Mouse (Mus musculus) megakaryocyte, embryonic 14.5 days (primary cell): ENCODE results near the gene Nol3. TPM values are rescaled to one million over a fixed set of nuclear protein-coding genes. Genes with fewer than 3 reads are reported as not detected.
"Not testable (repeated sequence)": the region's sequence is repeated elsewhere in the genome, so short reads cannot be mapped to it uniquely, and the experiment has no call there.

Source experiments
- H3K27me3 ChIP-seq: replicated peaks from 2 replicates; pipeline ENCODE3; 2012; ENCODE audit warnings: inconsistent platforms
- H3K36me3 ChIP-seq: replicated peaks from 2 replicates; pipeline ENCODE3; 2012; ENCODE audit warnings: low read length, inconsistent platforms, mixed read lengths
- H3K4me1 ChIP-seq: 2 replicates; pipeline ENCODE4 v1.6.1; 2012; ENCODE audit warnings: inconsistent platforms
- H3K4me3 ChIP-seq: replicated peaks from 2 replicates; pipeline ENCODE3; 2012; ENCODE audit warnings: moderate library complexity, mild to moderate bottlenecking, inconsistent platforms
- H3K9me3 ChIP-seq: 2 replicates; pipeline ENCODE4 v1.6.1; 2012; ENCODE audit warnings: inconsistent platforms
- FLI1 ChIP-seq: IDR thresholded peaks from 2 replicates; pipeline ENCODE4 v1.6.1; 2012; ENCODE audit warnings: low read length, inconsistent platforms, mixed read lengths
- GATA1 ChIP-seq: IDR thresholded peaks from 3 replicates; pipeline ENCODE4 v1.6.1; 2012; ENCODE audit warnings: mixed read lengths, low read length, inconsistent platforms, borderline replicate concordance
- polyA plus RNA-seq: library from polyadenylated mRNA; stranded (reverse); fragments of >175 nt; gene quantifications from 2 replicates; pipeline ENCODE4 v1.2.3, GENCODE M21; 2012; ENCODE audit warnings: low replicate concordance; ENCODE audit not compliant: insufficient read depth

The Nol3 gene
- polyA plus RNA-seq, 1 experiment: 0.41 TPM

GRCm38 (mm10) chr8:105288958-105289732 is 13.2 kb downstream of the Nol3 start:
- peaks cover 9% of the 10 kb centered on the region for H3K27me3 ChIP-seq
- peaks cover 61% of the 10 kb centered on the region for H3K4me1 ChIP-seq
- H3K4me3 ChIP-seq: peak overlapping the region; percentile 94
- H3K9me3 ChIP-seq: no peaks in the 10 kb centered on the region
- H3K36me3 ChIP-seq: peaks cover 28% of the 10 kb centered on the region
- TF ChIP-seq GATA1 (no peak; the same call in 2 of the 3 replicates), FLI1 (no peak)

DNA sequence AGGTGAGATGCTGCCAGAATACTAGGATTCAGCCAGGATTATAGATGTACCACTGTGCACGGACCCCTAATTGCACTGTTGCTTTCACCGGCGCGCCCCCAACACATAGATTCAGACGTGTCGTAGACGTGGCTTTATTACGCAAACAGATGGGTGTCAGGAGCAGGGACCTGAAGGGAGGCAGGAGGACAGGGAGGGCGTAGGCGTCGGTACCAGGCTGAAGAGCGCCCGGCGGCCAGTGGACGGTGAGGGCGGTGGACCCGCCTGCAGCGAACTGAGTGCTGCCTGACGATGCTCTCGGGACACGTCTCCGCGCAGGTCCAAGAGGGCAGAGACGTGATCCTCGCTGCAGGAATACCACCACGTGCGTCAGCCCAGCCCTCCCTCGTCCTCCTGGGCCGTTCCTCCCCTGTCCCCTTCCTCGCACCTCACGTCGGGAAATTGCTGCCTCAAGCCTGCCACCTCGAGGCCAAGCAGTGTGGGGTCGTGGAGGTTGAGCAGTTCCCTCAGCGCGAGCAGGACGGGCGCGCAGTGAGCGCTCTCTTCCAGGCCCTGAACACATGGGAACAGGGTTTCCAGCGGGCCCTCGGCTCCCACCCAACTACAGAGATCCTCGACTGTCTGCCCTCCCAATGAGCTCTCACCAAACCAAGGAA is 14.0 kb downstream of the Nol3 start, which contains the start of gene 4931428F04Rik:
TSS of gene 4931428F04Rik (minus strand) at position 60 of the 656 bp plus-strand sequence.
- Histone ChIP-seq H3K4me3 (peak within 1 kb of the TSS; percentile 94), H3K4me1 (peaks cover 67% of the 10 kb centered on the region), H3K27me3 (peaks cover 6% of the 10 kb centered on the region), H3K36me3 (peaks cover 32% of the 10 kb centered on the region), H3K9me3 (no peaks in the 10 kb centered on the region)
- TF ChIP-seq FLI1: no peak
- TF ChIP-seq GATA1: no peak

- Histone ChIP-seq H3K9me3 (no peaks in the 10 kb centered on the region), H3K4me3 (peak overlapping the region; percentile 94), H3K36me3 (peaks cover 29% of the 10 kb centered on the region), H3K4me1 (peaks cover 70% of the 10 kb centered on the region), H3K27me3 (peaks cover 2% of the 10 kb centered on the region)
- TF ChIP-seq GATA1: no peak
- no peak for TF ChIP-seq FLI1
Observed at GRCm38 (mm10) chr8:105290554-105291314, 14.8 kb downstream of the Nol3 start.

- H3K36me3 ChIP-seq: peaks cover 29% of the 10 kb centered on the region
- not testable (repeated sequence) for H3K4me3 ChIP-seq, H3K27me3 ChIP-seq, H3K9me3 ChIP-seq
- peaks cover 72% of the 10 kb centered on the region for H3K4me1 ChIP-seq
Observed at GRCm38 (mm10) chr8:105291364-105291763, 15.4 kb downstream of the Nol3 start.

GRCm38 (mm10) chr8:105291802-105292201 is 15.9 kb downstream of the Nol3 start:
- H3K27me3 ChIP-seq, H3K4me3 ChIP-seq, H3K9me3 ChIP-seq: not testable (repeated sequence)
- Histone ChIP-seq H3K4me1 (peaks cover 74% of the 10 kb centered on the region), H3K36me3 (peaks cover 29% of the 10 kb centered on the region)

DNA sequence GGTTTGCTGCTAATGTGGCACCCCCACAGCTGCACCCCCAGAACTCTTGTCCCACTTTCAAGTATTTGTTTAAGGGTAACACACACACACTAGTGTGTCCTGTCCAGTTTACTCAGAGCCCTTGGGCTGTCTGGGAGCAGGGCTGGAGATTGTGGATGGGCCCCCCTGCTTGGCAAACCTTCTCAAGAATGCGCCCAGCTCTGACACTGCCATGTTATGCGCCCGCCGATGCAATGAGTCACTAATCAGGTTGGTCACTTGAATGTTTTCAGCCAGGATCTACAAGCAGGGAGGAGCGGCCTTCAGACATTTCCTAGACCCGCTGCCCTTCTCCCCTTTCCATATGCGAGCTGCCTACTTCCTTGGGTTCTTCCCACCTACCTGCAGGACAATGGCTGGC is 16.5 kb downstream of the Nol3 start:
- peaks cover 78% of the 10 kb centered on the region for H3K4me1 ChIP-seq
- no peaks in the 10 kb centered on the region for H3K27me3 ChIP-seq
- TF ChIP-seq GATA1 (no peak), FLI1 (no peak)
- H3K36me3 ChIP-seq: peaks cover 29% of the 10 kb centered on the region
- no peaks in the 10 kb centered on the region for H3K9me3 ChIP-seq
- H3K4me3 ChIP-seq: no peak overlapping the region

DNA sequence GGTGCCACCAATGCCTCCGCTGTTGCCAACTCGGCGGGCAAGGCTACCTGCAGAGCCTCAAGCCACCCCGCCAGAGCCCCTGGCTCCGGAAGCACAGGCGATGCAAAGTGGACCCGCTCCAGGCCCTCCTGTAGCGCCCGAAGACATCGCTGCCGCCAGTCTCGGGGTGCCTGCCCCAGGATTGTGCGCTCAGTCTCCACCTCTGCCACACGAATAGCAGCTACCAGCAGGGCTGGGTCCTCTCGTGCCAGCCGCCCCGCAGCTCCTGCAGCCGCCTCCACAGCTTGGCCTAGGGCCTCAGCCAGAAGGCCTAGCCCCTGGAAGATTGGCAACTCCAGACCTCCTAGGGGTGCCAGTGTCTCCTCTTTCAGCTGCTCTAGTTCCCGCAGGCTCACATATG is 17.5 kb downstream of the Nol3 start:
- H3K27me3 ChIP-seq: no peaks in the 10 kb centered on the region
- H3K9me3 ChIP-seq: no peaks in the 10 kb centered on the region
- peaks cover 30% of the 10 kb centered on the region for H3K36me3 ChIP-seq
- H3K4me1 ChIP-seq: peaks cover 82% of the 10 kb centered on the region
- TF ChIP-seq FLI1 (no peak), GATA1 (no peak)
- H3K4me3 ChIP-seq: peak overlapping the region; percentile 14

- Histone ChIP-seq H3K36me3 (peaks cover 42% of the 10 kb centered on the region), H3K9me3 (no peaks in the 10 kb centered on the region), H3K4me3 (peak overlapping the region; percentile 97), H3K4me1 (peaks cover 81% of the 10 kb centered on the region), H3K27me3 (no peaks in the 10 kb centered on the region)
- TF ChIP-seq GATA1: no peak
- TF ChIP-seq FLI1: no peak
Observed at GRCm38 (mm10) chr8:105294776-105295175, 18.8 kb downstream of the Nol3 start.

- TF ChIP-seq GATA1 (no peak), FLI1 (no peak)
- Histone ChIP-seq H3K9me3 (no peaks in the 10 kb centered on the region), H3K4me1 (peaks cover 81% of the 10 kb centered on the region), H3K4me3 (peak overlapping the region; percentile 97), H3K36me3 (peaks cover 47% of the 10 kb centered on the region), H3K27me3 (no peaks in the 10 kb centered on the region)
Observed at GRCm38 (mm10) chr8:105295256-105295655, 19.3 kb downstream of the Nol3 start.
